Mouse (Mus musculus) lung, postnatal 25 days (tissue): Measurements from ENCODE around the gene Snx32.
A peak's percentile ranks its signal among the peaks of the same experiment; 100 is the strongest.
"Not testable (repeated sequence)": the region's sequence is repeated elsewhere in the genome, so short reads cannot be mapped to it uniquely, and the experiment has no call there.

ENCODE experiments used
- DNase-seq: peaks from one replicate; pipeline ENCODE4 v3.0.0; 2022; ENCODE audit warnings: low spot score

Snx32 gene

DNA sequence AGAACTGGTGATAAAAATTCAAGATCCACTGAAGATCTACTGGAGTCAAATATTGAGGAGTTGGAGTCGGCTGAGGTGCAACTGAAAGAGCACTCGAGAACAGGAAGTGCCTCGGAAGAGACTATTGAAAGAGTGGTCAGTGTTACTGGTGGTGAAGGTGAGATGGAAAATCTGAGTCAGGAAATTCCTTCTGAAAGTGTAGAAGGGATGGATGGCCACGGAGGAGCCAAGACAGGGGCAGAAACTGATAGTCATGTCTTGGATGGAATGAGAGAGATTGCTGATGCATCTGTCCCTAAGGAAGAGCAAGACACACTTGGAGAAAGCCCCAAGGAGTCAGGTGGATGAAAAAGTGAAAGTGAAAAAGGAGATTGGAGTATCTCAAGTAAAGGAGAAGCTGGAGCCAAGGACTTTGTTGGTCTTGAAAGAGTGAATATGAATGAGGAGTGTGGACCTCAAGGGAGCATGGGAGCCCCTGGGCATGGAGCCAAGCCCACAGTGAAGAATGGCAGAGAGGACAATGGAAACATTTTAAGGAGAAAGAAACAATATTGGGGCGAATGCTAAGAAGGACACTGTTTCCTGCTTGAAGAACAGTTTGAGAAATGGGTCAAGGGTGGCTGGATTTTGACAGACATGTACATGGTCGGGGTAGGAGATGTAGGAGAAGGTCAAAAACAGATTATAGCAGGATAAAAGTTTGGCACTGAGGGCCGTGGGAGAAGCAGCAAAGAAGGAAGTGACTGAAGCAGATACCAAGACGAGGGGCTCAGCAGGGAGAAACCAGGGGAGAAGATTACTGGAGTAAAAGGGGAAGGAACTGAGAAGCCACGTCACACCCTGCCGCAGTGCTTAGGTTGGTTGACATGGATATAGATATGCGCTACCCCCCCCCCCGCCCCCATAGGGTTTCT is 2.0 kb upstream of the Snx32 start:
- DNase-seq, result no peak

GRCm38 (mm10) chr19:5511074-5511632 is 815 bp upstream of the Snx32 start:
- DNase-seq, result no peak

GRCm38 (mm10) chr19:5503687-5504086 is 6.7 kb downstream of the Snx32 start, which contains the start of gene 1700020D05Rik:
TSS of gene 1700020D05Rik (minus strand) at chr19:5503787.
- DNase-seq, result no peak

GRCm38 (mm10) chr19:5500330-5500875 is 9.9 kb downstream of the Snx32 start:
- no peak for DNase-seq

GRCm38 (mm10) chr19:5496052-5496370 is 14.3 kb downstream of the Snx32 start:
- no peak for DNase-seq

- no peak for DNase-seq
These were observed 14.8 kb downstream of the Snx32 start for GRCm38 (mm10) chr19:5495353-5496051.

GRCm38 (mm10) chr19:5494314-5494713 is 16.0 kb downstream of the Snx32 start:
- no peak for DNase-seq

- not testable (repeated sequence) for DNase-seq
These were observed 17.0 kb downstream of the Snx32 start for GRCm38 (mm10) chr19:5493301-5493721.

- no peak for DNase-seq
These were observed 17.7 kb downstream of the Snx32 start for GRCm38 (mm10) chr19:5492641-5493040.

DNA sequence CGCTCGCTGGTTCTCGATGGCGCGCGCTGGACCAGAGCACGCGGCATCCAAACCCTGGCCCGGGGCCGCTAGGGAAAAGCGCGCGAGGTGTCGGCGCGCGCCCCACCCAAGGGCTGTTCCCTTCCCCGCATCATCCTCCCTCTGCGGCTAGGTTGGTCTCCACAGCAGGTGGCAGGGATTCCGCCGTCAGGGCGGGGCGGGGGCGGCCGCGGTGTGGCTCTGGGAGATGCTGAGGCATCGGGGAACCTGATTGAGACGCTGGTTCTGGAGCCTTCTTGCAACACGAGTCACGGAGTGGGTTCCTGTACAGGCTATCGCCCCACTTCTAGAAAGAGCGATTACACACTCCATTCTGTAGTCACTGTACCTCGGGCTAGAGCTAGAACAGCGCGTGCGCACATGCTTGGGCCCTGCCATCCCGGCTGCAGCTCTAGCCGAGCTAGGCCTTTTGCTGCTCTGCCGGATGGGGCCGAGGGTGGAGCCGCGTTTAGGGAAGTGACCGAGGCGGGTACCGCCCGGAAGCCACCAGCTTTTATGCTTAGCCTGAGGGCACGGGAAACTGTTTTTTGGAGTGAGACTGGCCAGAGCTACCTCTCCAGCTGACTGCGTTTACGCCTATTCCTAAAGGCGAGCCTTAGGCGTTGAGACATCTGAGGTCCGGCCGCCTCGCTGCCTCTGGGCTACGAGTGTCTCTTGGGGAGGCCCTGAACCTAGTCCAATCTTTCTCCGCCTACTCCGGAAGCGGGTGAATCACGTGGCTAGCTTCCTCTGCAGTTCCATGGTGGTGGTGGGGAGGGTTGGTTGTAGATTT is 19.2 kb downstream of the Snx32 start:
- DNase-seq, result peak; percentile 91

DNA sequence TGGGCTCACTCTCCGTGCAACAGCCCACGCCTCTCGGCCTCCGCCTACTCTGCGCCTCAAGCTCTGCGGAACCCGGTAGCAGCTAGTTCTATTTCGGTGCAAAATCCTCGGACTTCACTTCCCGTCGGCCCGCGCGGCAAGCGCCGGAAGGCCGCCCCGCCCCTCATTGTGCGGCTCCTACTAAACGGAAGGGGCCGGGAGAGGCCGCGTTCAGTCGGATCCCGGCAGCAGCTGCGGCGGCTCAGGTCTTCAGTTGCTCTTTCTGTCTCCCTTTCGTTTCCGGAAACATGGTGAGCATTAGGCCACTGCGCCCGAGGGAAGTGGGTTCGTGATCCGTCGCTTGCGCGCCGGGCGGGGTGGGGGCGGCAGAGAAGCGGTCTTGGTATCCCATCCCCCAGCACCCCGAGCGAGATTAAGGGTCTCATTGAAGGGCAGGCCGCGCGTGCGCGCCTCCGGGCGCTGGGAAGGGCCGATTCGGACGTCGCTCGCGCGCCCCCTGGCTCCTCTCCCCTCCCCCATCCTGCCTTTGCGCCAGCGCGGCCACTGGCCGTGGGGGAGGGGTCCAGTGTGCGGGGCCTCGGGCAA is 19.9 kb downstream of the Snx32 start, which contains the start of gene Cfl1:
Gene Cfl1, plus strand, starts transcription at position 143 of the 585 bp plus-strand sequence.
- peak; percentile 97 for DNase-seq

DNA sequence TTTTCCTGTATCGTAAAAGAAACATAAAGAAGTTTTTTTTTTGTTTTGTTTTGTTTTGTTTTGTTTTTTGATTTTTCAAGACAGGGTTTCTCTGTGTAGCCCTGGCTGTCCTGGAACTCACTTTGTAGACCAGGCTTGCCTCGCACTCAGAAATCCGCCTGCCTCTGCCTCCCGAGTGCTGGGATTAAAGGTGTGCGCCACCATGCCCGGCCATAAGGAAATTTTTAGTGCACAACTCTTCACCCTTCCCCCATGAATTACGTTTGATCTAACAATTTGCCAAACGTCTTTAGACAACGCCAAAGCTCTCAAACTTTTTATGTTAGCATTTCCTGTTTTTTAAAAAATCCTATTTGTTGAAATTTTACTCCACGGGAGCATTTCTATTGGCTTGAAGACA is 20.6 kb downstream of the Snx32 start:
- DNase-seq, result not testable (repeated sequence)

GRCm38 (mm10) chr19:5488878-5489571 is 21.3 kb downstream of the Snx32 start:
- peak; percentile 99 for DNase-seq

DNA sequence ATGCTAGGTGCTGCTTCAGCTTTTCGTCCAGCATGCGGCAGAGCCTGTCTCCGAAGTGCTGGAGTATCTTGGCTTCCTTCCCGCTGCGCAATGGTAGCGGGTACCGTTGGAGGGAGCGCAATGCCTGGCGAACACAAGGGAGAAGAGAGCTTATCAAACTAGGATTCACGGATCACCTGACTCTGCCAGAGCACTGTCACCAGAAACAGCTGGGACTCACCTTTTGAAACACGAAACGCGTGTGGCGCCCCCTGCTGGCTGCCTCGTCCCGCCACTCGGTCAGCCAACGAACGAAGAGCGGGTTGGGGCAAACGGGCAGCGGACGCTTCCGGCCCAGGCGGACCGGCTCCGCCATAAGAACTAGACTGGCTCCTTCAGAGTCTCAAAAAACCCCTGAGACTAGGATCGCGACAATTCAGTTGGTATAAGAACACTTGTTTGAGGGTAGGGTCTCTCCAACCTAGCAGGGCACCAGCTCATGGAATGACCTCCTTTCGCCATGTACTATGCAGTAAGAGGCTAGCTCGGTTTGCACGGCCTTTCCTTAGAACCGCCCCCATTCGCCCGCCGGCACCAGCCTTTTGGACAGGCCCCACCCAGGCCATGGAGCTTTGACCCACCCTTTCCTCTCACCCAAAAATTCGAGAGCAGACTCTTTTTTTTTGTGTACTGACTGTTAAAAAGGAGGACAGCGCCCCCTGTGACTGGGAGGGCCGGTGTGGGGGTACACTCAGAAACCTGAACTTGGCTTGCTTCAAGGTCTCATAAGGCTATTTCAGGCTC is 22.4 kb downstream of the Snx32 start, which contains the start of gene Mus81:
Gene Mus81, minus strand, starts transcription at position 635 of the 783 bp plus-strand sequence.
- peak; percentile 98 for DNase-seq

- DNase-seq, result no peak
These were observed 23.6 kb downstream of the Snx32 start for GRCm38 (mm10) chr19:5486771-5487170.

- peak; percentile 62 for DNase-seq
These were observed 24.1 kb downstream of the Snx32 start for GRCm38 (mm10) chr19:5486286-5486685.

- DNase-seq, result no peak
These were observed 24.5 kb downstream of the Snx32 start for GRCm38 (mm10) chr19:5485821-5486220.

DNA sequence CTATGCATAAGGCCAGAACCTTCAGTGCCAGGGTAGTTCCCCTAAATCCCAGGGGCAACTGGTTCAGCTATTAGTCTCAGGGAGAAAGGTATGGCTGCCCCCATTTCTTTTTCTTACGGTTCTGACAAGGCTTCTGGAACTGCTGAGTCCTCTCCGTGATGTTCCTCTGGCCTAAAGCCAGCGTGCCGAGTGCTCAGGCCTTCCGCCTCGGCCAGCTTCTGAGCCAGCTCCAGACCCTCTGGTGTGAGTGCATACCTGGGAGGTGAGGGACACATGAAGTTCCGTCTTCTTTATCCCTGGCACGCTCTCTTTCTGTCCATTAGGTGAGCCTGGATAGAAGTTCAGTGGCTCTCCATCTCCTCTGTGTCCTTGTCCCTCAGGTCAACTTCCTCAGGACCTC is 25.0 kb downstream of the Snx32 start:
- no peak for DNase-seq

DNA sequence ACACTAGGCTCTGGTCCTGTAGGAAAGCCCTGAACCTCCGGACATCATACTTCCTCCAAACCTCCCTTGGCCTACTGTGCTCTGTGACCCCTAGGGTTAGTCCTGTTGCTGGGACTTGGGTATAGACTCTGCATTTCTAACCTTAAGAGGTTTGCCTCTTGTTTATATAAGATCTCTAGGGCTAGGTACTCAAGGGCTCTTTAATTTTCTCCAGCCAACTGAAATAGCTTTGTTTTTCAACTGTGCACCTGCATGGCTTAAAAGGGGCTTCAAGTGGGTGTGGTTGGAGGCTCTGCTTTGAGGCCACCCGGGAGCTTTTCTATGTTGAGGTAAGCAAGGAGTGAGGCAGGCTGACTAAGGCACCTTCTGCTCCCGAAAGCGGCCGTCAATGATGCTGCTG is 25.8 kb downstream of the Snx32 start:
- no peak for DNase-seq
